Mouse (Mus musculus) CH12.LX (cell line): ENCODE data around the gene Lurap1l. TPM values are rescaled to one million over a fixed set of nuclear protein-coding genes. Genes with fewer than 3 reads are reported as not detected.

Source experiments
- DNase-seq: peaks from one replicate; pipeline ENCODE4 v3.0.0-alpha.2; 2013; ENCODE audit errors: extremely low read depth
- H3K27ac ChIP-seq: 2 replicates; pipeline ENCODE4 v1.5.1; 2012; ENCODE audit warnings: low read depth, mild to moderate bottlenecking, control low read depth, moderate library complexity; ENCODE audit not compliant: insufficient read depth
- H3K27me3 ChIP-seq: replicated peaks from 2 replicates; pipeline ENCODE3; 2012; ENCODE audit warnings: inconsistent platforms
- H3K36me3 ChIP-seq, 2 experiments: replicated peaks in 1 of 2; 2 replicates each; pipeline versions ENCODE3 to v1.6.1; 2012; ENCODE audit warnings: inconsistent platforms in 1 of 2, low read length in 1 of 2, mild to moderate bottlenecking in 1 of 2, mixed read lengths in 1 of 2, moderate library complexity in 1 of 2; ENCODE audit not compliant: control insufficient read depth in 1 of 2, insufficient read depth in 1 of 2
- H3K4me1 ChIP-seq, 2 experiments: 2 replicates each; pipeline ENCODE4 v1.6.1; 2012; ENCODE audit warnings: inconsistent platforms in 1 of 2, moderate library complexity in 1 of 2; ENCODE audit not compliant: insufficient read depth in 2 of 2, control insufficient read depth in 1 of 2
- H3K4me2 ChIP-seq: 2 replicates; pipeline ENCODE4 v1.6.1; 2012; ENCODE audit warnings: low read depth, mild to moderate bottlenecking, control low read depth; ENCODE audit not compliant: poor library complexity, insufficient read depth, severe bottlenecking
- H3K4me3 ChIP-seq, 3 experiments: fragments of 150-350 bp in 1 of 3; sonication (generic) in 1 of 3; replicated peaks in 1 of 3; 2 replicates each; pipeline versions ENCODE3 to v1.5.1; 2011 to 2012; ENCODE audit warnings: low read depth in 2 of 3, low read length in 2 of 3, mild to moderate bottlenecking in 2 of 3, moderate library complexity in 2 of 3, control low read depth in 1 of 3, improper control_type of control experiment in 1 of 3, inconsistent platforms in 1 of 3, mixed read lengths in 1 of 3; ENCODE audit not compliant: poor library complexity in 1 of 3
- H3K79me2 ChIP-seq: replicated peaks from 2 replicates; pipeline ENCODE4 v1.6.1; 2012; ENCODE audit warnings: mild to moderate bottlenecking, moderate library complexity; ENCODE audit not compliant: control insufficient read depth, poor library complexity, insufficient read depth, severe bottlenecking; ENCODE audit errors: extremely low read depth
- H3K9ac ChIP-seq: 2 replicates; pipeline ENCODE4 v1.6.1; 2012; ENCODE audit warnings: low read depth, mild to moderate bottlenecking, control low read depth, moderate library complexity; ENCODE audit not compliant: insufficient read depth
- H3K9me3 ChIP-seq: replicated peaks from 2 replicates; pipeline ENCODE3; 2012; ENCODE audit warnings: low read length, inconsistent platforms, mixed read lengths
- BHLHE40 ChIP-seq: IDR thresholded peaks from 2 replicates; pipeline ENCODE4 v1.6.1; 2011; ENCODE audit warnings: mild to moderate bottlenecking, low read depth, low read length, improper control_type of control experiment
- CTCF ChIP-seq, 2 experiments: IDR thresholded peaks in 1 of 2; conservative IDR thresholded peaks in 1 of 2; 2 replicates each; pipeline ENCODE4 v1.5.1; 2011 to 2012; ENCODE audit warnings: low read depth in 2 of 2, low read length in 2 of 2, improper control_type of control experiment in 1 of 2, inconsistent platforms in 1 of 2, mild to moderate bottlenecking in 1 of 2, moderate library complexity in 1 of 2
- E2F4 ChIP-seq: IDR thresholded peaks from 2 replicates; pipeline ENCODE4 v1.6.1; 2011; ENCODE audit warnings: low read depth, low read length, improper control_type of control experiment; ENCODE audit not compliant: insufficient replicate concordance
- EP300 ChIP-seq: IDR thresholded peaks from 2 replicates; pipeline ENCODE4 v1.6.1; 2011; ENCODE audit warnings: low read length, improper control_type of control experiment
- ETS1 ChIP-seq: conservative IDR thresholded peaks from 2 replicates; pipeline ENCODE4 v1.6.1; 2012; ENCODE audit warnings: low read depth, mild to moderate bottlenecking, inconsistent platforms, low read length, improper control_type of control experiment, moderate library complexity
- GABPA ChIP-seq: IDR thresholded peaks from 2 replicates; pipeline ENCODE4 v1.6.1; 2012; ENCODE audit warnings: low read depth, low read length, improper control_type of control experiment, inconsistent platforms; ENCODE audit not compliant: insufficient replicate concordance
- HCFC1 ChIP-seq: IDR thresholded peaks from 2 replicates; pipeline ENCODE4 v1.6.1; 2012; ENCODE audit warnings: low read depth, mild to moderate bottlenecking, inconsistent platforms, low read length, improper control_type of control experiment
- JUN ChIP-seq: IDR thresholded peaks from 2 replicates; pipeline ENCODE4 v1.6.1; 2011; ENCODE audit warnings: low read depth, mild to moderate bottlenecking, low read length, improper control_type of control experiment, moderate library complexity; ENCODE audit not compliant: insufficient read depth
- JUND ChIP-seq: conservative IDR thresholded peaks from 2 replicates; pipeline ENCODE4 v1.6.1; 2011; ENCODE audit warnings: low read depth, low read length, improper control_type of control experiment
- KAT2A ChIP-seq: IDR thresholded peaks from 2 replicates; pipeline ENCODE4 v1.6.1; 2012; ENCODE audit warnings: low read length, improper control_type of control experiment, inconsistent platforms; ENCODE audit not compliant: insufficient replicate concordance
- MEF2A ChIP-seq: IDR thresholded peaks from 2 replicates; pipeline ENCODE4 v1.6.1; 2014; ENCODE audit warnings: low read depth, mild to moderate bottlenecking, inconsistent platforms, low read length, improper control_type of control experiment, borderline replicate concordance
- MXI1 ChIP-seq: IDR thresholded peaks from 2 replicates; pipeline ENCODE4 v1.6.1; 2011; ENCODE audit warnings: mild to moderate bottlenecking, low read depth, low read length, improper control_type of control experiment
- MYC ChIP-seq: IDR thresholded peaks from 2 replicates; pipeline ENCODE4 v1.6.1; 2011; ENCODE audit warnings: low read depth, mild to moderate bottlenecking, improper control_type of control experiment, low read length
- NELFE ChIP-seq: IDR thresholded peaks from 2 replicates; pipeline ENCODE4 v1.6.1; 2011; ENCODE audit warnings: low read depth, low read length, improper control_type of control experiment
- NRF1 ChIP-seq: IDR thresholded peaks from 2 replicates; pipeline ENCODE4 v1.6.1; 2014; ENCODE audit warnings: low read depth, mild to moderate bottlenecking, inconsistent platforms, low read length, improper control_type of control experiment, moderate library complexity
- POLR2A ChIP-seq: IDR thresholded peaks from 2 replicates; pipeline ENCODE4 v1.6.1; 2011; ENCODE audit warnings: low read depth, mild to moderate bottlenecking, improper control_type of control experiment, low read length
- POLR2AphosphoS2 ChIP-seq: IDR thresholded peaks from 2 replicates; pipeline ENCODE4 v1.6.1; 2011; ENCODE audit warnings: low read depth, low read length, improper control_type of control experiment
- RAD21 ChIP-seq: IDR thresholded peaks from 2 replicates; pipeline ENCODE4 v1.6.1; 2011; ENCODE audit warnings: low read depth, mild to moderate bottlenecking, low read length, improper control_type of control experiment, moderate library complexity
- RCOR1 ChIP-seq: conservative IDR thresholded peaks from 2 replicates; pipeline ENCODE4 v1.6.1; 2012; ENCODE audit warnings: low read depth, mild to moderate bottlenecking, inconsistent platforms, low read length, improper control_type of control experiment
- SIN3A ChIP-seq: IDR thresholded peaks from 2 replicates; pipeline ENCODE4 v1.6.1; 2012; ENCODE audit warnings: low read length, improper control_type of control experiment, inconsistent platforms
- SMC3 ChIP-seq: IDR thresholded peaks from 2 replicates; pipeline ENCODE4 v1.6.1; 2011; ENCODE audit warnings: low read depth, low read length, improper control_type of control experiment
- UBTF ChIP-seq: IDR thresholded peaks from 2 replicates; pipeline ENCODE4 v1.6.1; 2012; ENCODE audit warnings: low read depth, mild to moderate bottlenecking, inconsistent platforms, low read length, improper control_type of control experiment, moderate library complexity
- USF2 ChIP-seq: conservative IDR thresholded peaks from 2 replicates; pipeline ENCODE4 v1.6.1; 2011; ENCODE audit warnings: low read depth, low read length, improper control_type of control experiment
- ZKSCAN1 ChIP-seq: IDR thresholded peaks from 2 replicates; pipeline ENCODE4 v1.6.1; 2012; ENCODE audit warnings: low read depth, inconsistent platforms, low read length, improper control_type of control experiment, borderline replicate concordance
- ZMIZ1 ChIP-seq: IDR thresholded peaks from 2 replicates; pipeline ENCODE4 v1.6.1; 2012; ENCODE audit warnings: low read depth, mild to moderate bottlenecking, inconsistent platforms, low read length, improper control_type of control experiment
- ZNF384 ChIP-seq: IDR thresholded peaks from 2 replicates; pipeline ENCODE4 v1.6.1; 2012; ENCODE audit warnings: low read depth, low read length, improper control_type of control experiment, inconsistent platforms
- dilution Hi-C: fragments of 300-500 bp; cut with MboI; formaldehyde crosslinking; loops from 2 replicates; pipeline ENCODE4 v1.14.3; 2020; ENCODE audit warnings: low sequenced_read_pairs; ENCODE audit not compliant: extremely low pct_unique_long_range_greater_than_20kb, extremely low pct_ligation_motif_present
- in situ Hi-C: fragments of 300-500 bp; cut with MboI; formaldehyde crosslinking; loops from 3 replicates; pipeline ENCODE4 v1.14.3; 2019; ENCODE audit warnings: low sequenced_read_pairs, low pct_ligation_motif_present, low pct_unique_long_range_greater_than_20kb, mixed read lengths
- polyA plus RNA-seq: library from polyadenylated mRNA; unstranded; fragments of >175 nt; gene quantifications from 2 replicates; pipeline ENCODE4 v1.2.1, GENCODE M21; 2012; ENCODE audit warnings: low read depth; ENCODE audit not compliant: insufficient read length
- total RNA-seq, 2 experiments: library from RNA; depleted of rRNA; stranded (reverse); fragments of 300-350 nt in 1 of 2; fragments of >200 nt in 1 of 2; gene quantifications; 2 replicates each; pipeline ENCODE4 v1.2.3; 2012 to 2014

Lurap1l gene
- total and polyA plus RNA-seq, 3 experiments: not detected

DNA sequence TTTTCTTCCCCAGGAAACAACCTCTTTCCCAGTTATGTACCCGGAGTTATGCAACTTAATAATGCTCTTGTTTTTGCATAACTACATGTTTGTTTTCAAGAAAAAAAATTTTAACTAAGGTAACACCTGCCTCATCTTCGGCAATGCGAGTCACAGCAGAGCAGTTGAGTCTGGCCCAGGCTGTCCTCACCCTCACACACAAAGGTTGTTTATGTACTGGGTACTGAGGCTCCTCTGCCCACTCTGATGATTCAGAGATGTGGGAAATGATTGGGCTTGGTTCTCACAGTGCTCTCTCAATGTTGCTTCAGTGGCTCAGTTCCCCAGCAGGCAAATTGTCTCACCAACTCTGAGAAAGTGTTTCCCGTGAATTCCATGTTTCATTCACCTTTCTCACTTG is 23.8 kb upstream of the Lurap1l start:
- DNase-seq: no peak
- H3K4me1 ChIP-seq: no peaks in the 10 kb centered on the region
- in situ Hi-C loops (no loop called here), dilution Hi-C loops (no loop called here)
- no peaks in the 10 kb centered on the region for H3K36me3 ChIP-seq
- H3K79me2 ChIP-seq: no peaks in the 10 kb centered on the region
- TF ChIP-seq EP300: no peak
- no peak for TF ChIP-seq KAT2A
- TF ChIP-seq E2F4: no peak
- no peak for TF ChIP-seq JUND
- no peak overlapping the region for H3K9ac ChIP-seq
- H3K4me2 ChIP-seq: no peak overlapping the region
- H3K27me3 ChIP-seq: no peaks in the 10 kb centered on the region
- H3K27ac ChIP-seq: no peak overlapping the region
- H3K9me3 ChIP-seq: peaks cover 47% of the 10 kb centered on the region
- H3K4me3 ChIP-seq: no peak overlapping the region

DNA sequence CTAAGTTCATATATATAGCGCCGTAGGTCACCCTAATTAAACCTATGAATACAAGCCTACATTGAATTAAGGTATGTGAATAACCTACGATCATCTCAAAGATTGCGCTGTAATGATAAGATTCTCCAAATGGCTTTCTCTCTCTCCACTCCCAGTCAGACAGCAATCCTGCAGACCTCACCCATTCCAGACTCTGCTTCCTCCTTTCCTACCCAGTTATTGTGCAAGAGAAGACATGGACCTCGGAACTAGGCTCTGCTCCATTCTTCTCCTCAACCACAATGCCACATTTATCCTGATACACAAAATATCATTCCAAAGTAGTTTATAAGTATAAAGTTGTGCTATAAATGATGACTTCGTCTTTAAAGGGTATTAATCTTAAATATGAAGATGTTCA is 19.4 kb upstream of the Lurap1l start:
- Histone ChIP-seq H3K27ac (no peak overlapping the region), H3K4me3 (no peak overlapping the region), H3K79me2 (no peaks in the 10 kb centered on the region), H3K36me3 (no peaks in the 10 kb centered on the region), H3K9ac (no peak overlapping the region), H3K4me2 (no peak overlapping the region), H3K27me3 (no peaks in the 10 kb centered on the region), H3K9me3 (peaks cover 48% of the 10 kb centered on the region), H3K4me1 (no peaks in the 10 kb centered on the region)
- TF ChIP-seq POLR2AphosphoS2: no peak
- TF ChIP-seq HCFC1: no peak
- TF ChIP-seq RCOR1: no peak
- no peak for TF ChIP-seq CTCF (conservative IDR thresholded peaks at IDR 0.05 in 1 of 2, IDR thresholded peaks at IDR 0.05 in 1 of 2; ENCODE audit: low read depth in 2 of 2, low read length in 2 of 2)
- no peak for TF ChIP-seq ZMIZ1
- no peak for TF ChIP-seq UBTF
- TF ChIP-seq ZNF384: no peak
- TF ChIP-seq POLR2A: no peak
- no peak for TF ChIP-seq MXI1
- TF ChIP-seq GABPA: no peak
- dilution Hi-C loops (no loop called here), in situ Hi-C loops (no loop called here)
- DNase-seq: no peak

DNA sequence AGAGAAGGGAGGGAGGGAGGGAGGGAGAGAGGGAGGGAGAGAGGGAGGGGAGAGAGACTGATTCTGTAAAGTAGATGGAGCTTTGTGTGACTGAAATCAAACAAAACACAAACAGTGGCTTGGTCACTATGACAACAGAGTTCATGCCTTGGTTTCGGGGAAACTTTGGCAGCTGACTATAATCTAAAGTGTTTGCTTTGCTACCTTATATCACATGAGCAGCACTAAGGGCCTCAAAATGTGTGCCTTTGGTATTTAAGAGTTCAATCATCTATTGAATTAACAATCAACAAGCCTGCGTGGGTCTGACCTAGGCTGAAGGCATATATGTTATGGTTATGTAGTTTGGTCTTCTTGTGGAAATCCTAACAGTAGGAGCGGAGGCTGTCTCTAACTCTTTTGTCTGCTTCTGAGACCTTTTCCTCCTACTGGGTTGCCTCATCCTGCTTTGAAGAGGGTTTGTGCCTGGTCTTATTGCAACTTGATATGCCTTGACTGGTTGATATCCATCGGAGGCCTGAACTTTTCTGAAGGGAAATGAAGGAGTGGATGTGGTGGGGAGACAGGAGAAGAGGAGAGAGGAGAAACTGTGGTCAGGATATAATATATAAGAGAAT is 15.1 kb upstream of the Lurap1l start:
- no peaks in the 10 kb centered on the region for H3K36me3 ChIP-seq
- H3K27me3 ChIP-seq: no peaks in the 10 kb centered on the region
- no peak overlapping the region for H3K27ac ChIP-seq
- no peak overlapping the region for H3K4me3 ChIP-seq
- dilution Hi-C loops: no loop called here
- no peak overlapping the region for H3K9ac ChIP-seq
- H3K9me3 ChIP-seq: peaks cover 50% of the 10 kb centered on the region
- in situ Hi-C loops: no loop called here
- no peak for DNase-seq
- no peaks in the 10 kb centered on the region for H3K4me1 ChIP-seq
- H3K4me2 ChIP-seq: no peak overlapping the region
- H3K79me2 ChIP-seq: no peaks in the 10 kb centered on the region
- TF ChIP-seq JUND (no peak), RCOR1 (no peak), NRF1 (no peak), UBTF (no peak), SIN3A (no peak), ZKSCAN1 (no peak), MYC (no peak), USF2 (no peak), GABPA (no peak), BHLHE40 (no peak), NELFE (no peak), JUN (no peak), RAD21 (no peak), ZNF384 (no peak), EP300 (no peak), MEF2A (no peak), ETS1 (no peak), CTCF (conservative IDR thresholded peaks at IDR 0.05 in 1 of 2, IDR thresholded peaks at IDR 0.05 in 1 of 2; ENCODE audit: low read depth in 2 of 2, low read length in 2 of 2) (no peak), SMC3 (no peak)
